Mouse (Mus musculus) midbrain, embryonic 16.5 days (tissue): ENCODE data around the gene Tulp2. TPM values are rescaled to one million over a fixed set of nuclear protein-coding genes. Genes with fewer than 3 reads are reported as not detected.
A peak's percentile ranks its signal among the peaks of the same experiment; 100 is the strongest.
"Not testable (repeated sequence)": the region's sequence is repeated elsewhere in the genome, so short reads cannot be mapped to it uniquely, and the experiment has no call there.

Experiments used
- ATAC-seq: fragments of 200-750 bp; cut with Nextera tagmentation; 2 replicates; pipeline ENCODE4 v1.8.0; 2017; ENCODE audit warnings: moderate TSS enrichment
- H3K27ac ChIP-seq: fragments of 300-500 bp; sonication (generic); 2 replicates; pipeline ENCODE4 v1.5.1; 2014; ENCODE audit warnings: mild to moderate bottlenecking, low read length, mixed read lengths
- H3K27me3 ChIP-seq: fragments of 300-500 bp; sonication (generic); 2 replicates; pipeline ENCODE4 v1.6.1; 2014; ENCODE audit warnings: low read depth, low read length, mixed read lengths; ENCODE audit not compliant: control insufficient read depth, insufficient read depth
- H3K36me3 ChIP-seq: fragments of 300-500 bp; sonication (generic); 2 replicates; pipeline ENCODE4 v1.6.1; 2014; ENCODE audit warnings: mild to moderate bottlenecking, low read length, moderate library complexity, mixed read lengths; ENCODE audit not compliant: control insufficient read depth, insufficient read depth
- H3K4me1 ChIP-seq: fragments of 300-500 bp; sonication (generic); 2 replicates; pipeline ENCODE4 v1.6.1; 2014; ENCODE audit warnings: mild to moderate bottlenecking, low read length, mixed read lengths; ENCODE audit not compliant: control insufficient read depth, insufficient read depth
- H3K4me2 ChIP-seq: fragments of 300-500 bp; sonication (generic); 2 replicates; pipeline ENCODE4 v1.6.1; 2014; ENCODE audit warnings: mild to moderate bottlenecking, low read length, mixed read lengths
- H3K4me3 ChIP-seq: fragments of 300-500 bp; sonication (generic); 2 replicates; pipeline ENCODE4 v1.5.1; 2014; ENCODE audit warnings: low read depth, mild to moderate bottlenecking, low read length, moderate library complexity, mixed read lengths
- H3K9ac ChIP-seq: fragments of 300-500 bp; sonication (generic); 2 replicates; pipeline ENCODE4 v1.6.1; 2014; ENCODE audit warnings: low read depth, low read length, mixed read lengths
- H3K9me3 ChIP-seq: fragments of 300-500 bp; sonication (generic); replicated peaks from 2 replicates; pipeline ENCODE4 v1.6.1; 2014; ENCODE audit warnings: mild to moderate bottlenecking, low read length, mixed read lengths; ENCODE audit not compliant: control insufficient read depth, poor library complexity, severe bottlenecking
- WGBS: fragments of 180-500 bp; shearing (Covaris S2); extraction: QIAGEN DNeasy Blood & Tissue Kit; methylation state at CpG from one replicate; pipeline ENCODE4 v1.1.7; 2014; 5-methylcytosine and 5-hydroxymethylcytosine counted together
- polyA plus RNA-seq: library from polyadenylated mRNA; unstranded; fragments of >200 nt; fragmentation: Nextera tagmentation; extraction: Ambion mirVana; gene quantifications from 2 replicates; pipeline ENCODE4 v1.2.1, GENCODE M21; 2015

Gene Tulp2
- polyA plus RNA-seq, 1 experiment from 2014 or later: 0.15 TPM

- H3K4me3 ChIP-seq: peak overlapping the region; percentile 44
- H3K9ac ChIP-seq: peak overlapping the region; percentile 63
- H3K9me3 ChIP-seq: no peaks in the 10 kb centered on the region
- H3K4me2 ChIP-seq: peak overlapping the region; percentile 53
- peak overlapping the region; percentile 82 for H3K27ac ChIP-seq
- H3K27me3 ChIP-seq: no peaks in the 10 kb centered on the region
- under 1% methylated on average over 28 of the region's 28 CpGs for WGBS
- peaks cover 13% of the 10 kb centered on the region for H3K4me1 ChIP-seq
- ATAC-seq: peak; percentile 73
- H3K36me3 ChIP-seq: no peaks in the 10 kb centered on the region
Measured at GRCm38 (mm10) chr7:45521728-45522184, 40.1 kb downstream of the Tulp2 start.

GRCm38 (mm10) chr7:45522194-45522752 lies 40.6 kb downstream of the Tulp2 start:
- H3K4me3 ChIP-seq: peak overlapping the region; percentile 44
- no peak; the same call in 1 of the 2 replicates for ATAC-seq
- 57% methylated on average over 16 of the region's 16 CpGs for WGBS
- no peak overlapping the region for H3K27ac ChIP-seq
- H3K9me3 ChIP-seq: no peaks in the 10 kb centered on the region
- H3K4me2 ChIP-seq: peak overlapping the region; percentile 53
- H3K9ac ChIP-seq: peak overlapping the region; percentile 63; the same call in 1 of the 2 replicates
- peaks cover 13% of the 10 kb centered on the region for H3K4me1 ChIP-seq
- H3K27me3 ChIP-seq: no peaks in the 10 kb centered on the region
- no peaks in the 10 kb centered on the region for H3K36me3 ChIP-seq

- no peak overlapping the region for H3K4me3 ChIP-seq
- ATAC-seq: no peak
- no peaks in the 10 kb centered on the region for H3K36me3 ChIP-seq
- no peaks in the 10 kb centered on the region for H3K9me3 ChIP-seq
- WGBS: 74% methylated on average over 18 of the region's 18 CpGs
- no peaks in the 10 kb centered on the region for H3K27me3 ChIP-seq
- no peak overlapping the region; the same call in 1 of the 2 replicates for H3K9ac ChIP-seq
- no peak overlapping the region for H3K4me2 ChIP-seq
- no peak overlapping the region for H3K27ac ChIP-seq
- peaks cover 13% of the 10 kb centered on the region for H3K4me1 ChIP-seq
Measured at GRCm38 (mm10) chr7:45522957-45523676, 41.4 kb downstream of the Tulp2 start.

GRCm38 (mm10) chr7:45523678-45524170 lies 42.0 kb downstream of the Tulp2 start:
- WGBS: 89% methylated on average over 12 of the region's 13 CpGs
- Histone ChIP-seq H3K4me1 (peaks cover 13% of the 10 kb centered on the region), H3K27ac (no peak overlapping the region), H3K9me3 (no peaks in the 10 kb centered on the region), H3K9ac (no peak overlapping the region; the same call in 1 of the 2 replicates), H3K4me2 (no peak overlapping the region), H3K4me3 (no peak overlapping the region), H3K27me3 (no peaks in the 10 kb centered on the region), H3K36me3 (no peaks in the 10 kb centered on the region)
- ATAC-seq: no peak

GRCm38 (mm10) chr7:45524841-45525621 lies 43.4 kb downstream of the Tulp2 start:
- WGBS: 29% methylated on average over 12 of the region's 12 CpGs
- peak; percentile 7; the same call in 1 of the 2 replicates for ATAC-seq

GRCm38 (mm10) chr7:45525809-45526473 lies 44.3 kb downstream of the Tulp2 start, which contains the start of the genes Ppp1r15a and Plekha4:
Gene Ppp1r15a (minus strand): TSS chr7:45526268.
Gene Plekha4 (plus strand): TSS chr7:45526330.
- Histone ChIP-seq H3K9me3 (no peaks in the 10 kb centered on the region), H3K4me2 (peak within 1 kb of the TSS; percentile 84), H3K36me3 (no peaks in the 10 kb centered on the region), H3K4me3 (peak within 1 kb of the TSS; percentile 66), H3K9ac (peak within 1 kb of the TSS; percentile 78), H3K27ac (peak within 1 kb of the TSS; percentile 66), H3K27me3 (0 out of 2 replicates have a peak, but pooled peaks cover 2% of the 10 kb centered on the region), H3K4me1 (peaks cover 13% of the 10 kb centered on the region)
- WGBS: under 1% methylated on average over 54 of the region's 54 CpGs
- ATAC-seq: peak; percentile 67

More at GRCm38 (mm10) chr7:45524841-45525621, 43.4 kb downstream of the Tulp2 start:
- no peaks in the 10 kb centered on the region for H3K9me3 ChIP-seq
- peaks cover 13% of the 10 kb centered on the region for H3K4me1 ChIP-seq
- H3K9ac ChIP-seq: peak overlapping the region; percentile 78
- H3K27ac ChIP-seq: peak overlapping the region; percentile 66
- peak overlapping the region; percentile 84 for H3K4me2 ChIP-seq
- H3K36me3 ChIP-seq: no peaks in the 10 kb centered on the region
- peak overlapping the region; percentile 66 for H3K4me3 ChIP-seq
- H3K27me3 ChIP-seq: no peaks in the 10 kb centered on the region

GRCm38 (mm10) chr7:45526474-45527120 lies 44.9 kb downstream of the Tulp2 start:
- H3K27ac ChIP-seq: peak overlapping the region; percentile 66; the same call in 1 of the 2 replicates
- H3K4me3 ChIP-seq: peak overlapping the region; percentile 66
- H3K36me3 ChIP-seq: no peaks in the 10 kb centered on the region
- H3K4me2 ChIP-seq: peak overlapping the region; percentile 84
- H3K4me1 ChIP-seq: peaks cover 11% of the 10 kb centered on the region
- no peaks in the 10 kb centered on the region for H3K9me3 ChIP-seq
- H3K27me3 ChIP-seq: 0 out of 2 replicates have a peak, but pooled peaks cover 2% of the 10 kb centered on the region
- WGBS: 27% methylated on average over 7 of the region's 7 CpGs
- ATAC-seq: no peak
- H3K9ac ChIP-seq: peak overlapping the region; percentile 78

- H3K27ac ChIP-seq, H3K4me3 ChIP-seq, H3K9me3 ChIP-seq, H3K27me3 ChIP-seq, H3K9ac ChIP-seq, H3K36me3 ChIP-seq, H3K4me2 ChIP-seq, ATAC-seq: not testable (repeated sequence)
- WGBS: 96% methylated on average over 6 of the region's 6 CpGs
- H3K4me1 ChIP-seq: peaks cover 11% of the 10 kb centered on the region
Measured at GRCm38 (mm10) chr7:45527169-45527568, 45.5 kb downstream of the Tulp2 start.
